Mouse (Mus musculus) heart, adult 2 months (tissue): ENCODE results near the gene Cdh19. TPM values are rescaled to one million over a fixed set of nuclear protein-coding genes. Genes with fewer than 3 reads are reported as not detected.

Source experiments
- DNase-seq, 2 experiments: peaks; one replicate each; pipeline ENCODE4 v3.0.0; 2021
- H3K27ac ChIP-seq: fragments of 200-600 bp; 2 replicates; pipeline ENCODE4 v1.8.1; 2022
- H3K27me3 ChIP-seq: fragments of 200-500 bp; 2 replicates; pipeline ENCODE4 v1.6.1; 2012; ENCODE audit warnings: mild to moderate bottlenecking, low read length, inconsistent platforms, mixed read lengths; ENCODE audit not compliant: control insufficient read depth, insufficient read depth
- H3K36me3 ChIP-seq: fragments of 200-500 bp; 2 replicates; pipeline ENCODE4 v1.6.1; 2012; ENCODE audit warnings: low read length, inconsistent platforms; ENCODE audit not compliant: control insufficient read depth, insufficient read depth
- H3K4me1 ChIP-seq: fragments of 200-500 bp; 2 replicates; pipeline ENCODE4 v1.6.1; 2011; ENCODE audit warnings: low read length; ENCODE audit not compliant: control insufficient read depth, insufficient read depth
- H3K4me3 ChIP-seq: fragments of 200-600 bp; 2 replicates; pipeline ENCODE4 v1.8.1; 2022
- H3K79me2 ChIP-seq: fragments of 200-500 bp; replicated peaks from 2 replicates; pipeline ENCODE4 v1.6.1; 2012; ENCODE audit warnings: mild to moderate bottlenecking, inconsistent platforms, low read length, moderate library complexity, mixed read lengths; ENCODE audit not compliant: control insufficient read depth, insufficient read depth
- H3K9ac ChIP-seq: fragments of 200-500 bp; 2 replicates; pipeline ENCODE4 v1.6.1; 2012; ENCODE audit warnings: low read depth, mild to moderate bottlenecking, control low read depth, inconsistent platforms, low read length, mixed read lengths
- CTCF ChIP-seq: fragments of 200-600 bp; IDR thresholded peaks from 2 replicates; pipeline ENCODE4 v1.8.1; 2022; ENCODE audit warnings: antibody characterized with exemption, mild to moderate bottlenecking, moderate library complexity
- EP300 ChIP-seq: fragments of 200-500 bp; IDR thresholded peaks from 2 replicates; pipeline ENCODE4 v1.6.1; 2011; ENCODE audit warnings: low read depth, low read length, control low read depth; ENCODE audit not compliant: insufficient read depth
- POLR2A ChIP-seq: fragments of 200-500 bp; IDR thresholded peaks from 2 replicates; pipeline ENCODE4 v1.6.1; 2011; ENCODE audit warnings: mild to moderate bottlenecking, low read depth, low read length, control low read depth; ENCODE audit not compliant: insufficient read depth
- WGBS: fragments of 180-500 bp; shearing (Covaris S2); methylation state at CpG from one replicate; pipeline ENCODE4 v1.1.7; 2018; 5-methylcytosine and 5-hydroxymethylcytosine counted together
- intact Hi-C: fragments of 180-260 bp; cut with DNase I; formaldehyde crosslinking; loops from one replicate; pipeline ENCODE4 v1.15.1; 2025
- polyA plus RNA-seq: library from polyadenylated mRNA; depleted of rRNA; stranded (reverse); fragments of >200 nt; gene quantifications from 2 replicates; pipeline ENCODE4 v1.2.3, GENCODE M21; 2012
- total RNA-seq, 2 experiments: library from RNA; stranded (reverse); gene quantifications; 2 replicates each; pipeline ENCODE4 v1.2.3; 2021

The Cdh19 gene
- total and polyA plus RNA-seq, 3 experiments: 0.92 to 3.0 (median 1.8) TPM

DNA sequence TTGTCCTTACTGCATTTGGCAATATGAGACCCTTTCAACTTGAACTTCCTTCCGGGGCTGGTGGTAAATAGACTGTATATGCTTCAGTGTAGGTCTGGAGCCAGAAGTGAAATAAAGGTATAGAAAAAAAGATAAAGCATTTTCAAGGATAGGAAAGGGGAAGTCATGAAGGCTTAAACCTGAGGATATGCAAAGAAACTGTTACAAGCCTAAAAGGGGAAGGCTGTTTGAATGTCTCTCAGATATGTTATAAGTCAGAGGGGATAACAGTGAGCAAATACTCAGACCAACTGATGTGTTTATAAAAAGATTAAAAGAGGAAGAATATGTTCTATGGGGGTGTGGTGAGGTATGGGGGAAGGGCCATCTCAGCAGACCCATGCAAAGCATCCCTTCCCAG lies 68.2 kb downstream of the Cdh19 start:
- H3K9ac ChIP-seq: no peak overlapping the region
- no peaks in the 10 kb centered on the region for H3K27me3 ChIP-seq
- no peaks in the 10 kb centered on the region for H3K4me1 ChIP-seq
- intact Hi-C loops: no loop called here
- H3K4me3 ChIP-seq: no peak overlapping the region
- no peak overlapping the region for H3K27ac ChIP-seq
- no peak for TF ChIP-seq EP300
- no peak for TF ChIP-seq CTCF
- TF ChIP-seq POLR2A: no peak
- no peak for DNase-seq
- no peaks in the 10 kb centered on the region for H3K79me2 ChIP-seq
- 81% methylated on average over 1 of the region's 1 CpGs for WGBS
- H3K36me3 ChIP-seq: no peaks in the 10 kb centered on the region

DNA sequence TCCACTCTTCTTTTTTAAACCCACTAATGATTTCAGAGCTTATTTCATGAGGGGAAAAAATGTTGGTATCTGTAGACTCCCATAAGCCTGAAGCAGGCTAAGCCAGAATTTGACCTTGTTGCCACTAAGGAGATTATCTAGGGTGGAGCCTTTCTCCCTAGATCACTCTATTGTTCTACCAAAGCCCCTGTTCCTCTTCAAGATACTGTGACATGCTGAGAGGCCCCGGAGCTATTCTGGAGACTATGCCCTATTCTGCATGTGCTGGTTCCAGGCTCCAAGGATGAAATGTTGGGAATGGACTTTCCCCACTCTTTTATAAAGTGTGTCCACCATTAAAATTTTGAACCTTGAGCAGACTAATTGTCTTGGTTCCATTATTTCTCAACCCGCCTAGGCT lies 73.1 kb downstream of the Cdh19 start:
- H3K36me3 ChIP-seq: no peaks in the 10 kb centered on the region
- H3K4me3 ChIP-seq: no peak overlapping the region
- DNase-seq: no peak
- no peaks in the 10 kb centered on the region for H3K4me1 ChIP-seq
- TF ChIP-seq POLR2A: no peak
- no peak for TF ChIP-seq EP300
- no peak for TF ChIP-seq CTCF
- WGBS: 61% methylated on average over 2 of the region's 2 CpGs
- no peak overlapping the region for H3K27ac ChIP-seq
- no peak overlapping the region for H3K9ac ChIP-seq
- H3K27me3 ChIP-seq: no peaks in the 10 kb centered on the region
- H3K79me2 ChIP-seq: no peaks in the 10 kb centered on the region
- intact Hi-C loops: no loop called here
